Mouse (Mus musculus) ES-Bruce4 (cell line): Measurements from ENCODE around the gene Lpin2.

Experiments used
- CTCF ChIP-seq: IDR thresholded peaks from one replicate; pipeline ENCODE4 v1.8.1; 2011; ENCODE audit warnings: low read depth, low read length
- EP300 ChIP-seq: IDR thresholded peaks from 2 replicates; pipeline ENCODE4 v1.6.1; 2011; ENCODE audit warnings: low read depth, low read length; ENCODE audit not compliant: insufficient read depth
- POLR2A ChIP-seq: IDR thresholded peaks from one replicate; pipeline ENCODE4 v1.8.1; 2011; ENCODE audit warnings: low read length; ENCODE audit not compliant: insufficient read depth

- TF ChIP-seq POLR2A (no peak), CTCF (no peak), EP300 (no peak)
These were observed 49.4 kb upstream of the Lpin2 start for GRCm38 (mm10) chr17:71132856-71133439.
